Comparison of ENCODE assay signal across 12 mouse cellular contexts in genomic region chr12:5143903-5144781, GRCm38 (mm10).
DNase-seq lines count a peak whose midpoint lies in the region; ATAC-seq and TF ChIP-seq lines count a peak whose summit lies in the region.
"Had no signal": no experiment of that assay in that cellular context is flagged by ENCODE, and none has a peak within 500 bp of the region (broad histone marks: within the 10 kb centered on the region; RNA-seq: fewer than 3 reads in every experiment).

No protein-coding gene starts in this region.

- H3K4me2 ChIP-seq in embryonic facial prominence, embryonic 12.5 days (replicated peaks): no peak overlapping the region
- no peak overlapping the region for H3K4me2 ChIP-seq in hindbrain, embryonic 12.5 days (replicated peaks)
- no peak overlapping the region for H3K4me2 ChIP-seq in midbrain, embryonic 14.5 days (ENCODE audit: low read length)

- H3K4me1 ChIP-seq in kidney, adult 2 months (ENCODE audit: control insufficient read depth, insufficient read depth, low read length): no peaks in the 10 kb centered on the region
- H3K4me1 ChIP-seq in embryonic facial prominence, embryonic 12.5 days: peaks cover 27% of the 10 kb centered on the region
- peaks cover 22% of the 10 kb centered on the region for H3K4me1 ChIP-seq in hindbrain, embryonic 12.5 days
- H3K4me1 ChIP-seq in midbrain, embryonic 14.5 days (ENCODE audit: control insufficient read depth, insufficient read depth, low read length): peaks cover 12% of the 10 kb centered on the region

- no peaks in the 10 kb centered on the region for H3K27me3 ChIP-seq in kidney, adult 2 months (replicated peaks; ENCODE audit: control insufficient read depth, insufficient read depth, low read length)
- H3K27me3 ChIP-seq in embryonic facial prominence, embryonic 12.5 days: no peaks in the 10 kb centered on the region
- no peaks in the 10 kb centered on the region for H3K27me3 ChIP-seq in hindbrain, embryonic 12.5 days
- H3K27me3 ChIP-seq in midbrain, embryonic 14.5 days (ENCODE audit: control insufficient read depth, insufficient read depth, low read length): no peaks in the 10 kb centered on the region

- no peak for TF ChIP-seq POLR2A in kidney, adult 2 months (IDR thresholded peaks at IDR 0.05; ENCODE audit: low read depth, low read length)

- no peaks in the 10 kb centered on the region for H3K9me3 ChIP-seq in embryonic facial prominence, embryonic 12.5 days
- no peaks in the 10 kb centered on the region for H3K9me3 ChIP-seq in hindbrain, embryonic 12.5 days (replicated peaks)
- H3K9me3 ChIP-seq in midbrain, embryonic 14.5 days (ENCODE audit: control insufficient read depth, low read length): no peaks in the 10 kb centered on the region

- DNase-seq in kidney, adult 2 months: peak; percentile 31
- DNase-seq in kidney, postnatal 4 days: no peak
- DNase-seq in midbrain, embryonic 14.5 days: peak; percentile 62
- DNase-seq in lung, adult 18-20 months: no peak
- no peak for DNase-seq in gastrocnemius, adult 8-10 months (ENCODE audit: low spot score in 2 of 2)
- DNase-seq in frontal cortex, postnatal 10 days (ENCODE audit: low spot score in 2 of 2): no peak
- DNase-seq: cerebellum, postnatal 25 days; gastrocnemius, postnatal 14 days; liver had no signal

- WGBS in kidney, adult 2 months: 33% methylated on average over 5 of the region's 5 CpGs
- WGBS in embryonic facial prominence, embryonic 12.5 days: 40% methylated on average over 5 of the region's 5 CpGs
- WGBS in hindbrain, embryonic 12.5 days: 21% methylated on average over 5 of the region's 5 CpGs
- 21% methylated on average over 5 of the region's 5 CpGs for WGBS in midbrain, embryonic 14.5 days

- H3K36me3 ChIP-seq in kidney, adult 2 months (ENCODE audit: control insufficient read depth, insufficient read depth, low read length): no peaks in the 10 kb centered on the region
- no peaks in the 10 kb centered on the region for H3K36me3 ChIP-seq in embryonic facial prominence, embryonic 12.5 days
- 0 out of 2 replicates have a peak, but pooled peaks cover 5% of the 10 kb centered on the region for H3K36me3 ChIP-seq in hindbrain, embryonic 12.5 days
- peaks cover 10% of the 10 kb centered on the region for H3K36me3 ChIP-seq in midbrain, embryonic 14.5 days (ENCODE audit: control insufficient read depth, insufficient read depth, low read length)

- ATAC-seq in embryonic facial prominence, embryonic 12.5 days (ENCODE audit: insufficient number of reproducible peaks, insufficient read depth, low FRiP score, low TSS enrichment): no peak
- ATAC-seq in hindbrain, embryonic 12.5 days (ENCODE audit: low FRiP score): peak; percentile 72
- peak; percentile 61 for ATAC-seq in midbrain, embryonic 14.5 days (ENCODE audit: low FRiP score, low TSS enrichment)
- ATAC-seq: intestine, embryonic 16.5 days had no signal

- no peak overlapping the region for H3K27ac ChIP-seq in kidney, adult 2 months (ENCODE audit: insufficient read depth, low read depth, low read length)
- peak overlapping the region; percentile 38; the same call in 1 of the 2 replicates for H3K27ac ChIP-seq in embryonic facial prominence, embryonic 12.5 days
- H3K27ac ChIP-seq in hindbrain, embryonic 12.5 days: peak overlapping the region; percentile 48; the same call in 1 of the 2 replicates
- peak overlapping the region; percentile 67 for H3K27ac ChIP-seq in midbrain, embryonic 14.5 days (replicated peaks; ENCODE audit: low read depth, low read length)

- no peak for TF ChIP-seq CTCF in kidney, adult 2 months (conservative IDR thresholded peaks at IDR 0.05; ENCODE audit: insufficient read depth, insufficient read length, low read depth, low read length)

- H3K9ac ChIP-seq in embryonic facial prominence, embryonic 12.5 days: no peak overlapping the region
- H3K9ac ChIP-seq in hindbrain, embryonic 12.5 days: no peak overlapping the region
- H3K9ac ChIP-seq in midbrain, embryonic 14.5 days (replicated peaks; ENCODE audit: low read length): no peak overlapping the region; the same call in 1 of the 2 replicates

- no peak overlapping the region for H3K4me3 ChIP-seq in kidney, adult 2 months (ENCODE audit: insufficient read depth, low read depth, low read length)
- H3K4me3 ChIP-seq in embryonic facial prominence, embryonic 12.5 days: no peak overlapping the region
- no peak overlapping the region for H3K4me3 ChIP-seq in hindbrain, embryonic 12.5 days
- no peak overlapping the region for H3K4me3 ChIP-seq in midbrain, embryonic 14.5 days (replicated peaks; ENCODE audit: low read depth, low read length)

Comparison
In these comparisons a context has a peak if more than half of its experiments do, and no peak if none do; other contexts are left out.
1. DNase-seq: peak in kidney, adult 2 months (single experiment) and midbrain, embryonic 14.5 days (single experiment); none in kidney, postnatal 4 days (0 of 2), lung, adult 18-20 months (0 of 2), gastrocnemius, adult 8-10 months (0 of 2) and frontal cortex, postnatal 10 days (0 of 2).